Mouse (Mus musculus) embryonic fibroblast, embryonic 13.5 days (primary cell): ENCODE data around the gene Dcxr.

Experiments
- CTCF ChIP-seq: IDR thresholded peaks from 2 replicates; pipeline ENCODE4 v1.5.1; 2011; ENCODE audit warnings: mild to moderate bottlenecking, control low read depth, low read length, moderate library complexity, borderline replicate concordance; ENCODE audit not compliant: insufficient read depth
- POLR2A ChIP-seq: IDR thresholded peaks from 2 replicates; pipeline ENCODE4 v1.6.1; 2011; ENCODE audit warnings: low read depth, mild to moderate bottlenecking, control low read depth, low read length, moderate library complexity

- TF ChIP-seq CTCF (no peak), POLR2A (no peak)
These were observed 45.7 kb upstream of the Dcxr start for GRCm38 (mm10) chr11:120772749-120773148.
